Mouse (Mus musculus) embryonic fibroblast, embryonic 13.5 days (primary cell): ENCODE measurements around the gene Plekhm2. TPM values are rescaled to one million over a fixed set of nuclear protein-coding genes. Genes with fewer than 3 reads are reported as not detected.
A peak's percentile ranks its signal among the peaks of the same experiment; 100 is the strongest.

ENCODE experiments used
- H3K27ac ChIP-seq: 2 replicates; pipeline ENCODE4 v1.5.1; 2012; ENCODE audit warnings: low read length, control low read depth, inconsistent platforms; ENCODE audit not compliant: insufficient read depth
- H3K4me1 ChIP-seq: 2 replicates; pipeline ENCODE4 v1.6.1; 2011; ENCODE audit warnings: low read length; ENCODE audit not compliant: control insufficient read depth, insufficient read depth
- H3K4me3 ChIP-seq: 2 replicates; pipeline ENCODE4 v1.5.1; 2011; ENCODE audit warnings: mild to moderate bottlenecking, control low read depth, low read length; ENCODE audit not compliant: insufficient read depth
- CTCF ChIP-seq: IDR thresholded peaks from 2 replicates; pipeline ENCODE4 v1.5.1; 2011; ENCODE audit warnings: mild to moderate bottlenecking, control low read depth, low read length, moderate library complexity, borderline replicate concordance; ENCODE audit not compliant: insufficient read depth
- POLR2A ChIP-seq: IDR thresholded peaks from 2 replicates; pipeline ENCODE4 v1.6.1; 2011; ENCODE audit warnings: low read depth, mild to moderate bottlenecking, control low read depth, low read length, moderate library complexity
- polyA plus RNA-seq: library from polyadenylated mRNA; stranded (reverse); fragments of >200 nt; gene quantifications from 2 replicates; pipeline ENCODE4 v1.2.4, GENCODE M21; 2011; ENCODE audit warnings: low read depth; ENCODE audit not compliant: missing spikeins, insufficient read length

Plekhm2 gene
- polyA plus RNA-seq, 1 experiment = 29.8 TPM

DNA sequence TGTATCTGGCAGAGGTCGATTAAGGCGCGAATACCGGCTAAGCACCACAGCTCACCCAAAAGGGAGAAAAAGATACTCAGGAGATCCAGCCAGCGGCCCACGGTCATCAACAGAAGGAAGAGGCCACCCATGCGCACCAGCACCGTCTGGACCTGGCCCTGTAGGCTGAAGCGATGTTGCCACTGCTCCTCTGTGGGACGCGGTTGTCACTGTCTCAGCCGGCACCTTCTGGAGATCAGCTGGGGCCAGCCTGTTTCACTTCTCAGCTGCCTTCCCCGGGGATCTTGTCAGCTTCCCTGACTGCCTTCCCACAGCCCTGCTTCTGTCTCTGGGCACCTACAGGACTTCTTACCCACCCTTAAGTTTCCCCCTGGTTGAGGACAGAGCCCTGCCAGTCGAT, 49.8 kb downstream of the Plekhm2 start:
- Histone ChIP-seq H3K27ac (no peak overlapping the region), H3K4me3 (no peak overlapping the region), H3K4me1 (0 out of 2 replicates have a peak, but pooled peaks cover under 1% of the 10 kb centered on the region)
- TF ChIP-seq POLR2A = no peak
- no peak for TF ChIP-seq CTCF

- TF ChIP-seq POLR2A (no peak), CTCF (no peak)
These were observed 55.2 kb downstream of the Plekhm2 start for GRCm38 (mm10) chr4:141609538-141609937.

DNA sequence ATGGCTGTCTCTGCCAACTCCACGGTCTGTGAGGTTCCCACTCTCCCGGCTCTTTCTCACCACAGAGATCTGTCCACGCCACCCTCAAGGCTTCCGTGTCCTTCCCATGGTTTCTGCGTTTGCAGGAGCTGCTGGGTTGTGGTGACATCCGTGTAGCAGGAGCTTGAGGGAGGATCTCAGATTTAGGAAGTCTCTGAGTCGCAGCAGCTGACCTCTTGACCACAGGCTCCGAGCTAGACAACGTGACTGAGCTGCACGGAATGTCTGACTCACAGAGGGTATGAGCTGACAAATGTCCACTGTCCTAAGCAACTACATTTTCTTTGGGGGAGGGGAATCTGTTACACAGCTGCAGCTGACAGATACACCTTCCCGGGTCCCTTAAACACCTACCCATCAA, 58.8 kb downstream of the Plekhm2 start, which contains the start of gene Fblim1:
TSS of gene Fblim1 (minus strand) at position 236 of the 400 bp plus-strand sequence.
- Histone ChIP-seq H3K4me1 (peaks cover 14% of the 10 kb centered on the region; the same call in 1 of the 2 replicates), H3K27ac (no peak within 1 kb of the TSS), H3K4me3 (no peak within 1 kb of the TSS)
- TF ChIP-seq CTCF (no peak), POLR2A (no peak)

More at GRCm38 (mm10) chr4:141609538-141609937, 55.2 kb downstream of the Plekhm2 start:
- Histone ChIP-seq H3K4me3 (no peak overlapping the region), H3K4me1 (0 out of 2 replicates have a peak, but pooled peaks cover 8% of the 10 kb centered on the region), H3K27ac (no peak overlapping the region)

GRCm38 (mm10) chr4:141605421-141605820, 59.3 kb downstream of the Plekhm2 start:
- no peak overlapping the region for H3K27ac ChIP-seq
- peaks cover 14% of the 10 kb centered on the region; the same call in 1 of the 2 replicates for H3K4me1 ChIP-seq
- TF ChIP-seq POLR2A (no peak), CTCF (no peak)
- no peak overlapping the region for H3K4me3 ChIP-seq

- no peak overlapping the region for H3K4me3 ChIP-seq
- H3K27ac ChIP-seq = peak overlapping the region; percentile 50
- TF ChIP-seq CTCF (no peak), POLR2A (no peak)
- peaks cover 9% of the 10 kb centered on the region; the same call in 1 of the 2 replicates for H3K4me1 ChIP-seq
These were observed 60.2 kb downstream of the Plekhm2 start for GRCm38 (mm10) chr4:141604493-141604892.

- Histone ChIP-seq H3K4me3 (no peak overlapping the region), H3K4me1 (peaks cover 7% of the 10 kb centered on the region; the same call in 1 of the 2 replicates), H3K27ac (peak overlapping the region; percentile 50; the same call in 1 of the 2 replicates)
- TF ChIP-seq POLR2A (no peak), CTCF (no peak)
These were observed 60.8 kb downstream of the Plekhm2 start for GRCm38 (mm10) chr4:141603921-141604320.

- Histone ChIP-seq H3K4me1 (peaks cover 7% of the 10 kb centered on the region; the same call in 1 of the 2 replicates), H3K4me3 (no peak overlapping the region), H3K27ac (no peak overlapping the region)
- TF ChIP-seq POLR2A (no peak), CTCF (no peak)
These were observed 62.0 kb downstream of the Plekhm2 start for GRCm38 (mm10) chr4:141602523-141603223.

DNA sequence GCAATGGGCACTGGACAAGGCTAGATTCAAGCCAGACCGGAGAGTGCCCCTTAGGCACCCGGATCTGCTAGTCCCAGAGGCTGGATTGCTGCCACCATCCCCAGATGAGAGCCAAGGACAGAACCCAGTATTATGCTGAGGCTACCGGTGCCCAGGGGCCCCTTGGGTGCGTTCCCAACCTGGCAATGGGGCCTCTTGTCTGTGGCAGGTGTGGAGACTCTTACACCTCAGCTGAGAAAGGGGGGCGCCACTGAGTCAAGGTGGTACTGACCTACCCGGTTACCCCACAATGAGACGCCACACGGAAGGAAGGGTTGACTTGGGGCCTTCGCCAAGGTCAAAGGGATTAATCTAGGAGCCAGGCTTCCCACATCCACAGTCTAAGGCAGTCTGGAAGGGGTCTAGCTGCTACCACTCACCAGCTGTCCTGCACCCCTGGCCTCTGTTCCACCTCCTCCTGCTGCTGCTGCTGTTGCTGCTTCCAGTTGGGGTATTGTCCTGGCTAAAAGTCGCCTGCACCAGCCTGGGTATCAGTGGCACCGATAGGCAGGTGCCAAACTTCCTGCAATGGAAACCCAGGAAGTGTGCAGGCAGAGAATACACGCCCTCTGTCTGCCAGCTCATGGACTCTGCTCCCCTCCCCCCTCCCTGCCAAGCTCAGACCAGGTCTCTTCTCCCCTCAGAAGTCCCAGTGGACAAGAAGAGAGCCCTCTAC, 63.4 kb downstream of the Plekhm2 start:
- Histone ChIP-seq H3K27ac (no peak overlapping the region), H3K4me3 (no peak overlapping the region), H3K4me1 (peaks cover 7% of the 10 kb centered on the region; the same call in 1 of the 2 replicates)
- TF ChIP-seq POLR2A = no peak
- no peak for TF ChIP-seq CTCF

GRCm38 (mm10) chr4:141600364-141600763, 64.3 kb downstream of the Plekhm2 start:
- H3K4me3 ChIP-seq = no peak overlapping the region
- TF ChIP-seq POLR2A (no peak), CTCF (no peak)

More at GRCm38 (mm10) chr4:141600364-141600763, 64.3 kb downstream of the Plekhm2 start:
- H3K4me1 ChIP-seq = peaks cover 7% of the 10 kb centered on the region; the same call in 1 of the 2 replicates
- H3K27ac ChIP-seq = no peak overlapping the region
